In the genomic region with DNA sequence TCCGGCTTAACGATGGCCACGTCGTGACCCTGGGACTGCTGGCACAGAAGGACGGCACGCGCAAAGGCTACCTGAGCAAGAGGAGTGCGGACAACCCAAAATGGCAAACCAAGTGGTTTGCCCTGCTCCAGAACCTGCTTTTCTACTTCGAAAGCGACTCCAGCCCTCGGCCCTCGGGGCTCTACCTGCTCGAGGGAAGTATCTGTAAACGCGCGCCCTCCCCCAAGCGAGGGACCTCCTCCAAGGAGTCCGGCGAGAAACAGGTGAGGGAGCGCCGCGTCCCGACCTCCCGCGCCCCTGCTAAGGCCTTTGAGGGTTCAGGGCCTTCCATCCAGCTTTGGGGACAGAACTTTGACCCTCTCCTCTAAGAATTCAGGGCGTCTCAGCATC, we compare ENCODE assay signal across 8 mouse cellular contexts. TPM values are rescaled to one million over a fixed set of nuclear protein-coding genes. Genes with fewer than 3 reads are reported as not detected.
DNase-seq lines count a peak whose midpoint lies in the region; ATAC-seq and TF ChIP-seq lines count a peak whose summit lies in the region.

No protein-coding gene starts in this region.

- 3% methylated on average over 26 of the region's 26 CpGs for WGBS in heart, postnatal 0 days
- 1% methylated on average over 26 of the region's 26 CpGs for WGBS in hindbrain, embryonic 13.5 days
- under 1% methylated on average over 26 of the region's 26 CpGs for WGBS in midbrain, embryonic 15.5 days

- TF ChIP-seq EP300 in heart, postnatal 0 days (IDR thresholded peaks at IDR 0.05; ENCODE audit: low read depth) = no peak

- peak overlapping the region; percentile 44 for H3K4me3 ChIP-seq in heart, postnatal 0 days (ENCODE audit: low read depth, low read length)
- peak overlapping the region; percentile 85 for H3K4me3 ChIP-seq in cortical plate, adult 2 months (ENCODE audit: insufficient read depth, low read length)
- H3K4me3 ChIP-seq in hindbrain, embryonic 13.5 days = peak overlapping the region; percentile 54
- H3K4me3 ChIP-seq in midbrain, embryonic 15.5 days = peak overlapping the region; percentile 61

- no peak overlapping the region for H3K9ac ChIP-seq in heart, postnatal 0 days (replicated peaks; ENCODE audit: low read depth, low read length)
- peak overlapping the region; percentile 68; the same call in 1 of the 2 replicates for H3K9ac ChIP-seq in hindbrain, embryonic 13.5 days
- H3K9ac ChIP-seq in midbrain, embryonic 15.5 days = peak overlapping the region; percentile 46

- H3K27ac ChIP-seq in heart, postnatal 0 days (ENCODE audit: low read depth) = no peak overlapping the region
- H3K27ac ChIP-seq in cortical plate, adult 2 months (ENCODE audit: insufficient read depth, low read length) = peak overlapping the region; percentile 51
- H3K27ac ChIP-seq in hindbrain, embryonic 13.5 days = no peak overlapping the region
- no peak overlapping the region for H3K27ac ChIP-seq in midbrain, embryonic 15.5 days

- no peak for TF ChIP-seq CTCF in heart, postnatal 0 days (IDR thresholded peaks at IDR 0.05; ENCODE audit: low read depth)
- no peak for TF ChIP-seq CTCF in cortical plate, adult 2 months (IDR thresholded peaks at IDR 0.05; ENCODE audit: extremely low read depth, insufficient read depth, low read length)

- no peak for DNase-seq in heart, postnatal 0 days (ENCODE audit: low spot score)
- no peak for DNase-seq in heart, postnatal 10 days
- DNase-seq in spleen, adult 12 weeks (ENCODE audit: low spot score) = no peak
- DNase-seq in frontal cortex, postnatal 14 days (ENCODE audit: low spot score in 2 of 2) = no peak

- no peak for TF ChIP-seq POLR2A in cortical plate, adult 2 months (IDR thresholded peaks at IDR 0.05; ENCODE audit: extremely low read depth, insufficient read depth, low read length)

- H3K4me1 ChIP-seq in heart, postnatal 0 days (ENCODE audit: control insufficient read depth, insufficient read depth) = peaks cover 6% of the 10 kb centered on the region
- peaks cover under 1% of the 10 kb centered on the region; the same call in 1 of the 2 replicates for H3K4me1 ChIP-seq in cortical plate, adult 2 months (ENCODE audit: control insufficient read depth, insufficient read depth, low read length)
- H3K4me1 ChIP-seq in hindbrain, embryonic 13.5 days (replicated peaks) = peaks cover 30% of the 10 kb centered on the region
- peaks cover 26% of the 10 kb centered on the region for H3K4me1 ChIP-seq in midbrain, embryonic 15.5 days

- H3K4me2 ChIP-seq in heart, postnatal 0 days (ENCODE audit: low read depth, low read length) = peak overlapping the region; percentile 67
- H3K4me2 ChIP-seq in hindbrain, embryonic 13.5 days = peak overlapping the region; percentile 86
- peak overlapping the region; percentile 88 for H3K4me2 ChIP-seq in midbrain, embryonic 15.5 days

- no peaks in the 10 kb centered on the region for H3K36me3 ChIP-seq in heart, postnatal 0 days (replicated peaks; ENCODE audit: control insufficient read depth, insufficient read depth, low read length)
- no peaks in the 10 kb centered on the region for H3K36me3 ChIP-seq in hindbrain, embryonic 13.5 days
- no peaks in the 10 kb centered on the region for H3K36me3 ChIP-seq in midbrain, embryonic 15.5 days (replicated peaks)

- no peak for ATAC-seq in heart, postnatal 0 days (ENCODE audit: insufficient read depth, low read depth)
- peak; percentile 1; the same call in 1 of the 2 replicates for ATAC-seq in hindbrain, embryonic 13.5 days (ENCODE audit: low FRiP score)
- peak; percentile 31 for ATAC-seq in midbrain, embryonic 15.5 days (replicated peaks)
- ATAC-seq in megakaryocyte-erythroid progenitor cell, adult 5-6 weeks (replicated peaks; ENCODE audit: low FRiP score, low TSS enrichment, poor library complexity, severe bottlenecking) = no peak

- H3K9me3 ChIP-seq in heart, postnatal 0 days (replicated peaks; ENCODE audit: control insufficient read depth, low read length) = no peaks in the 10 kb centered on the region
- H3K9me3 ChIP-seq in hindbrain, embryonic 13.5 days = no peaks in the 10 kb centered on the region
- no peaks in the 10 kb centered on the region for H3K9me3 ChIP-seq in midbrain, embryonic 15.5 days

- intact Hi-C loops in heart, postnatal 10 days (cut with DNase I) = no loop called here

- H3K27me3 ChIP-seq in heart, postnatal 0 days (ENCODE audit: control insufficient read depth, insufficient read depth, low read length) = peaks cover 83% of the 10 kb centered on the region
- H3K27me3 ChIP-seq in hindbrain, embryonic 13.5 days = peaks cover 95% of the 10 kb centered on the region
- peaks cover 61% of the 10 kb centered on the region for H3K27me3 ChIP-seq in midbrain, embryonic 15.5 days (replicated peaks)

RNA-seq across cellular contexts. Expression of gene Rasgrf1, which starts 0.3 kb away (rescaled TPM):
- total RNA-seq in heart, postnatal 0 days (2014; rRNA removed; ENCODE audit: low replicate concordance) = not detected in 2 replicates
- polyA plus RNA-seq in heart, postnatal 0 days (2015; fragmentation: Nextera tagmentation; extraction: Ambion mirVana) = not detected in 2 replicates
- total RNA-seq in heart, postnatal 10 days (2021) = not detected
- polyA plus RNA-seq in cortical plate, adult 2 months (2012; rRNA removed) = 124 and 142 TPM in 2 replicates
- polyA plus RNA-seq in hindbrain, embryonic 13.5 days (2015; fragmentation: Nextera tagmentation; extraction: Ambion mirVana) = 1.8 and 2.1 TPM in 2 replicates
- 4.4 and 5.3 TPM in 2 replicates for polyA plus RNA-seq in midbrain, embryonic 15.5 days (2015; fragmentation: Nextera tagmentation; extraction: Ambion mirVana)
- not detected in 2 replicates for total RNA-seq in megakaryocyte-erythroid progenitor cell, adult 5-6 weeks (2014; fragmentation: Nextera tagmentation)
- total RNA-seq in megakaryocyte-erythroid progenitor cell, adult 5-6 weeks (2017) = not detected in 2 replicates

Comparison
In these comparisons a context has a peak if more than half of its experiments do, and no peak if none do; other contexts are left out.
1. ATAC-seq: peak in hindbrain, embryonic 13.5 days (single experiment) and midbrain, embryonic 15.5 days (single experiment); none in heart, postnatal 0 days (single experiment) and megakaryocyte-erythroid progenitor cell, adult 5-6 weeks (single experiment).
2. RNA of gene Rasgrf1, which starts 0.3 kb away (polyA plus RNA-seq): 124 to 142 TPM in cortical plate, adult 2 months; 4.4 to 5.3 TPM in midbrain, embryonic 15.5 days, 1.8 to 2.1 TPM in hindbrain, embryonic 13.5 days and not detected in heart, postnatal 0 days; every median in the first group is over 10 times any median in the second.
3. Peak in every context shown above with its lines, with median percentiles within 50 percentile points of each other: H3K4me2 ChIP-seq and H3K4me3 ChIP-seq.